Mouse (Mus musculus) intestine, embryonic 16.5 days (tissue): ENCODE measurements around the gene Robo1. TPM values are rescaled to one million over a fixed set of nuclear protein-coding genes. Genes with fewer than 3 reads are reported as not detected.
A peak's percentile ranks its signal among the peaks of the same experiment; 100 is the strongest.

Experiments
- ATAC-seq: fragments of 200-750 bp; cut with Nextera tagmentation; 2 replicates; pipeline ENCODE4 v1.8.0; 2017; ENCODE audit warnings: moderate TSS enrichment, moderate library complexity
- H3K27ac ChIP-seq: fragments of 300-500 bp; sonication (generic); 2 replicates; pipeline ENCODE4 v1.5.1; 2014; ENCODE audit warnings: mild to moderate bottlenecking, low read length
- H3K27me3 ChIP-seq: fragments of 300-500 bp; sonication (generic); replicated peaks from 2 replicates; pipeline ENCODE4 v1.6.1; 2014; ENCODE audit warnings: low read length, control low read depth, mixed read lengths; ENCODE audit not compliant: control insufficient read depth, insufficient read depth
- H3K36me3 ChIP-seq: fragments of 300-500 bp; sonication (generic); 2 replicates; pipeline ENCODE4 v1.6.1; 2014; ENCODE audit warnings: low read length, control low read depth; ENCODE audit not compliant: control insufficient read depth, insufficient read depth
- H3K4me1 ChIP-seq: fragments of 300-500 bp; sonication (generic); 2 replicates; pipeline ENCODE4 v1.6.1; 2014; ENCODE audit warnings: low read length, control low read depth, mixed read lengths; ENCODE audit not compliant: control insufficient read depth, insufficient read depth
- H3K4me2 ChIP-seq: fragments of 300-500 bp; sonication (generic); 2 replicates; pipeline ENCODE4 v1.6.1; 2014; ENCODE audit warnings: low read depth, low read length, control low read depth
- H3K4me3 ChIP-seq: fragments of 300-500 bp; sonication (generic); 2 replicates; pipeline ENCODE4 v1.5.1; 2014; ENCODE audit warnings: mild to moderate bottlenecking, low read length
- H3K9ac ChIP-seq: fragments of 300-500 bp; sonication (generic); 2 replicates; pipeline ENCODE4 v1.6.1; 2014; ENCODE audit warnings: low read depth, low read length
- H3K9me3 ChIP-seq: fragments of 300-500 bp; sonication (generic); 2 replicates; pipeline ENCODE4 v1.6.1; 2016; ENCODE audit warnings: low read length, control low read depth; ENCODE audit not compliant: control insufficient read depth
- WGBS: fragments of 180-500 bp; shearing (Covaris S2); extraction: QIAGEN DNeasy Blood & Tissue Kit; methylation state at CpG from one replicate; pipeline ENCODE4 v1.1.7; 2014; 5-methylcytosine and 5-hydroxymethylcytosine counted together
- polyA plus RNA-seq: library from polyadenylated mRNA; unstranded; fragments of >200 nt; fragmentation: Nextera tagmentation; extraction: Ambion mirVana; gene quantifications from 2 replicates; pipeline ENCODE4 v1.2.1, GENCODE M21; 2015

The Robo1 gene
- polyA plus RNA-seq, 1 experiment from 2014 or later, result 10.9 TPM

- no peak for ATAC-seq
- H3K27ac ChIP-seq, result no peak overlapping the region
- H3K9ac ChIP-seq, result no peak overlapping the region
- H3K4me3 ChIP-seq, result no peak overlapping the region
- H3K27me3 ChIP-seq, result no peaks in the 10 kb centered on the region
- H3K9me3 ChIP-seq, result no peaks in the 10 kb centered on the region
- H3K36me3 ChIP-seq, result no peaks in the 10 kb centered on the region
- H3K4me2 ChIP-seq, result no peak overlapping the region
- WGBS, result 72% methylated on average over 15 of the region's 15 CpGs
- H3K4me1 ChIP-seq, result peaks cover 7% of the 10 kb centered on the region
These were observed 492.1 kb downstream of the Robo1 start for GRCm38 (mm10) chr16:72800121-72800749.

GRCm38 (mm10) chr16:72800788-72801187 lies 492.7 kb downstream of the Robo1 start:
- Histone ChIP-seq H3K27me3 (no peaks in the 10 kb centered on the region), H3K36me3 (no peaks in the 10 kb centered on the region), H3K27ac (no peak overlapping the region), H3K9me3 (no peaks in the 10 kb centered on the region), H3K4me1 (peaks cover 2% of the 10 kb centered on the region; the same call in 1 of the 2 replicates), H3K4me2 (no peak overlapping the region), H3K9ac (no peak overlapping the region), H3K4me3 (no peak overlapping the region)
- 86% methylated on average over 6 of the region's 6 CpGs for WGBS
- no peak for ATAC-seq

GRCm38 (mm10) chr16:72808351-72808750 lies 500.2 kb downstream of the Robo1 start:
- no peak overlapping the region for H3K27ac ChIP-seq
- H3K9ac ChIP-seq, result peak overlapping the region; percentile 43; the same call in 1 of the 2 replicates
- H3K9me3 ChIP-seq, result no peaks in the 10 kb centered on the region
- H3K4me3 ChIP-seq, result peak overlapping the region; percentile 14
- WGBS, result 34% methylated on average over 10 of the region's 10 CpGs
- no peak for ATAC-seq
- H3K36me3 ChIP-seq, result no peaks in the 10 kb centered on the region
- peak overlapping the region; percentile 39 for H3K4me2 ChIP-seq
- no peaks in the 10 kb centered on the region for H3K27me3 ChIP-seq
- peaks cover 7% of the 10 kb centered on the region for H3K4me1 ChIP-seq

GRCm38 (mm10) chr16:72810942-72811341 lies 502.8 kb downstream of the Robo1 start:
- no peaks in the 10 kb centered on the region for H3K27me3 ChIP-seq
- no peak overlapping the region for H3K4me2 ChIP-seq
- 53% methylated on average over 3 of the region's 3 CpGs for WGBS
- ATAC-seq, result no peak
- H3K27ac ChIP-seq, result no peak overlapping the region
- H3K9me3 ChIP-seq, result no peaks in the 10 kb centered on the region
- no peaks in the 10 kb centered on the region for H3K36me3 ChIP-seq
- peaks cover 7% of the 10 kb centered on the region for H3K4me1 ChIP-seq
- no peak overlapping the region for H3K9ac ChIP-seq
- H3K4me3 ChIP-seq, result no peak overlapping the region

GRCm38 (mm10) chr16:72811494-72811893 lies 503.4 kb downstream of the Robo1 start:
- Histone ChIP-seq H3K36me3 (no peaks in the 10 kb centered on the region), H3K4me1 (peaks cover 7% of the 10 kb centered on the region), H3K9me3 (no peaks in the 10 kb centered on the region), H3K27me3 (no peaks in the 10 kb centered on the region), H3K27ac (no peak overlapping the region), H3K4me2 (no peak overlapping the region), H3K9ac (no peak overlapping the region), H3K4me3 (no peak overlapping the region)
- no peak for ATAC-seq
- 80% methylated on average over 5 of the region's 5 CpGs for WGBS

- Histone ChIP-seq H3K4me2 (no peak overlapping the region), H3K4me1 (peaks cover 7% of the 10 kb centered on the region), H3K27me3 (no peaks in the 10 kb centered on the region), H3K9ac (no peak overlapping the region), H3K27ac (no peak overlapping the region), H3K4me3 (no peak overlapping the region), H3K36me3 (no peaks in the 10 kb centered on the region), H3K9me3 (no peaks in the 10 kb centered on the region)
- ATAC-seq, result no peak
- 59% methylated on average over 3 of the region's 3 CpGs for WGBS
These were observed 503.8 kb downstream of the Robo1 start for GRCm38 (mm10) chr16:72811908-72812307.

GRCm38 (mm10) chr16:72828381-72828780 lies 520.3 kb downstream of the Robo1 start:
- Histone ChIP-seq H3K9ac (no peak overlapping the region), H3K4me1 (peaks cover 6% of the 10 kb centered on the region), H3K9me3 (no peaks in the 10 kb centered on the region), H3K27ac (no peak overlapping the region), H3K27me3 (no peaks in the 10 kb centered on the region), H3K4me3 (no peak overlapping the region), H3K36me3 (no peaks in the 10 kb centered on the region), H3K4me2 (no peak overlapping the region)
- WGBS, result 54% methylated on average over 8 of the region's 8 CpGs
- no peak for ATAC-seq

GRCm38 (mm10) chr16:72829530-72829929 lies 521.4 kb downstream of the Robo1 start:
- ATAC-seq, result no peak
- 42% methylated on average over 8 of the region's 8 CpGs for WGBS
- no peaks in the 10 kb centered on the region for H3K9me3 ChIP-seq
- no peak overlapping the region for H3K4me3 ChIP-seq
- no peaks in the 10 kb centered on the region for H3K36me3 ChIP-seq
- H3K4me2 ChIP-seq, result no peak overlapping the region
- peaks cover 6% of the 10 kb centered on the region for H3K4me1 ChIP-seq
- H3K27ac ChIP-seq, result no peak overlapping the region
- H3K9ac ChIP-seq, result no peak overlapping the region
- no peaks in the 10 kb centered on the region for H3K27me3 ChIP-seq

GRCm38 (mm10) chr16:72830394-72831056 lies 522.4 kb downstream of the Robo1 start:
- no peak overlapping the region for H3K4me2 ChIP-seq
- no peaks in the 10 kb centered on the region for H3K36me3 ChIP-seq
- H3K9me3 ChIP-seq, result no peaks in the 10 kb centered on the region
- no peak overlapping the region for H3K27ac ChIP-seq
- WGBS, result 32% methylated on average over 5 of the region's 5 CpGs
- peaks cover 6% of the 10 kb centered on the region for H3K4me1 ChIP-seq
- H3K9ac ChIP-seq, result no peak overlapping the region
- H3K4me3 ChIP-seq, result no peak overlapping the region
- no peaks in the 10 kb centered on the region for H3K27me3 ChIP-seq
- peak; percentile 78 for ATAC-seq
